Mouse (Mus musculus) monocyte, adult 5-6 weeks (primary cell): ENCODE data around the gene Insig2. TPM values are rescaled to one million over a fixed set of nuclear protein-coding genes. Genes with fewer than 3 reads are reported as not detected.

ENCODE experiments used
- total RNA-seq: library from RNA; stranded (forward); fragments of 200-1000, 200-491, 200-594 nt; gene quantifications from 3 replicates; pipeline ENCODE4 v1.2.3, GENCODE M21; 2017

Insig2 gene
- total RNA-seq, 1 experiment from 2014 or later = 15.4 TPM

Other genes starting within 250 kb of the Insig2 start
- 23.2 to 40.6 TPM (median 27.7 TPM) in 3 replicates for gene Ccdc93, start 98.5 kb upstream of the Insig2 start, total RNA-seq
- gene Htr5b, start 195.9 kb upstream of the Insig2 start, total RNA-seq = not detected in 3 replicates
- 19.0 to 38.8 TPM (median 25.3 TPM) in 3 replicates for gene Ddx18, start 235.4 kb upstream of the Insig2 start, total RNA-seq